8 mouse cellular contexts compared by ENCODE assay signal in genomic region chr19:3281886-3282285, GRCm38 (mm10). TPM values are rescaled to one million over a fixed set of nuclear protein-coding genes. Genes with fewer than 3 reads are reported as not detected.
DNase-seq lines count a peak whose midpoint lies in the region; ATAC-seq and TF ChIP-seq lines count a peak whose summit lies in the region.

No protein-coding gene starts in this region.

- H3K27me3 ChIP-seq in forebrain, embryonic 11.5 days (ENCODE audit: control insufficient read depth, insufficient read depth, low read length) = no peaks in the 10 kb centered on the region
- no peaks in the 10 kb centered on the region for H3K27me3 ChIP-seq in liver, embryonic 14.5 days (ENCODE audit: control insufficient read depth, insufficient read depth, low read length)

- ATAC-seq in forebrain, embryonic 11.5 days (replicated peaks; ENCODE audit: low FRiP score) = no peak
- ATAC-seq in liver, embryonic 14.5 days (ENCODE audit: insufficient read depth) = no peak
- ATAC-seq in frontal cortex, adult (ENCODE audit: low TSS enrichment) = no peak

- WGBS in forebrain, embryonic 11.5 days = 81% methylated on average over 4 of the region's 4 CpGs
- WGBS in liver, embryonic 14.5 days (ENCODE audit: insufficient replicate concordance) = 36% methylated on average over 4 of the region's 4 CpGs

- H3K27ac ChIP-seq in gastrocnemius, adult 2 months = peak overlapping the region; percentile 80
- no peak overlapping the region for H3K27ac ChIP-seq in forebrain, embryonic 11.5 days (ENCODE audit: low read depth, low read length)
- no peak overlapping the region for H3K27ac ChIP-seq in liver, embryonic 14.5 days

- no peak for TF ChIP-seq EP300 in liver, embryonic 14.5 days (IDR thresholded peaks at IDR 0.05; ENCODE audit: low read depth)

- no peaks in the 10 kb centered on the region for H3K9me3 ChIP-seq in forebrain, embryonic 11.5 days (ENCODE audit: control insufficient read depth, low read length)
- H3K9me3 ChIP-seq in liver, embryonic 14.5 days (ENCODE audit: control insufficient read depth, low read length) = no peaks in the 10 kb centered on the region

- H3K4me3 ChIP-seq in gastrocnemius, adult 2 months = peak overlapping the region; percentile 81
- peak overlapping the region; percentile 74 for H3K4me3 ChIP-seq in forebrain, embryonic 11.5 days (ENCODE audit: low read depth, low read length)
- H3K4me3 ChIP-seq in liver, embryonic 14.5 days (ENCODE audit: insufficient read depth in 1 of 2, low read depth in 2 of 2, low read length in 2 of 2) = peak overlapping the region; percentile 66 to 83

- DNase-seq in gastrocnemius, adult 2 months = no peak
- DNase-seq in gastrocnemius, postnatal 4 days (ENCODE audit: low spot score in 2 of 2) = no peak
- peak; percentile 34 for DNase-seq in 416B (ENCODE audit: low read depth)
- DNase-seq in forebrain, embryonic 11.5 days (ENCODE audit: low spot score) = no peak
- no peak for DNase-seq in liver, embryonic 14.5 days (ENCODE audit: low read depth in 3 of 3, low spot score in 3 of 3)
- DNase-seq in left cerebral cortex, adult 9 months (ENCODE audit: low spot score in 2 of 2) = no peak
- DNase-seq in gastrocnemius, adult 18-20 months (ENCODE audit: low spot score) = no peak

- TF ChIP-seq CTCF in gastrocnemius, adult 2 months (IDR thresholded peaks at IDR 0.05) = no peak
- TF ChIP-seq CTCF in liver, embryonic 14.5 days (IDR thresholded peaks at IDR 0.05; ENCODE audit: low read depth) = no peak

- peak overlapping the region; percentile 73 for H3K4me2 ChIP-seq in forebrain, embryonic 11.5 days (ENCODE audit: low read depth, low read length, severe bottlenecking)
- H3K4me2 ChIP-seq in liver, embryonic 14.5 days (ENCODE audit: low read depth) = peak overlapping the region; percentile 80

- H3K36me3 ChIP-seq in forebrain, embryonic 11.5 days (ENCODE audit: control insufficient read depth, insufficient read depth, low read length) = no peaks in the 10 kb centered on the region; the same call in 1 of the 2 replicates
- H3K36me3 ChIP-seq in liver, embryonic 14.5 days (replicated peaks; ENCODE audit: control insufficient read depth, insufficient read depth, low read depth) = peaks cover 3% of the 10 kb centered on the region; the same call in 1 of the 2 replicates

- peaks cover 10% of the 10 kb centered on the region for H3K4me1 ChIP-seq in forebrain, embryonic 11.5 days (replicated peaks; ENCODE audit: control insufficient read depth, insufficient read depth, low read length)
- peaks cover 10 to 11% of the 10 kb centered on the region in 2 experiments for H3K4me1 ChIP-seq in liver, embryonic 14.5 days (replicated peaks; ENCODE audit: control insufficient read depth in 2 of 2, insufficient read depth in 2 of 2, low read length in 1 of 2)

- intact Hi-C loops in gastrocnemius, adult 2 months (cut with DNase I) = loop anchor here (2.0 kb wide), 1 partner anchor 41 kb away; the partner anchor contains the start of gene Cpt1a

- peak overlapping the region; percentile 81 for H3K9ac ChIP-seq in forebrain, embryonic 11.5 days (ENCODE audit: low read length)
- peak overlapping the region; percentile 87 for H3K9ac ChIP-seq in liver, embryonic 14.5 days (replicated peaks)

RNA-seq across cellular contexts. Expression of gene Mrpl21, which starts 0.8 kb away (rescaled TPM):
- 10 to 100 TPM; 55.5 to 67.3 TPM for total RNA-seq in gastrocnemius, adult 2 months (2021)
- total RNA-seq in gastrocnemius, postnatal 4 days (2021) = 10 to 100 TPM; 63.7 to 67.5 TPM
- polyA plus RNA-seq in forebrain, embryonic 11.5 days (2014; fragmentation: Nextera tagmentation; extraction: Ambion mirVana) = 122 and 131 TPM in 2 replicates
- polyA plus RNA-seq in liver, embryonic 14.5 days (2012; rRNA removed) = 21.5 and 36.2 TPM in 2 replicates
- polyA plus RNA-seq in liver, embryonic 14.5 days (2014; fragmentation: Nextera tagmentation; extraction: Ambion mirVana) = 67.9 and 73.2 TPM in 2 replicates
- total RNA-seq in gastrocnemius, adult 18-20 months (2021) = 10 to 100 TPM; 57.3 to 65.9 TPM

RNA-seq across cellular contexts. Expression of gene Ighmbp2, which starts 0.9 kb away (rescaled TPM):
- total RNA-seq in gastrocnemius, adult 2 months (2021) = 1 to 10 TPM; 3.3 to 4.9 TPM
- total RNA-seq in gastrocnemius, postnatal 4 days (2021) = 1 to 10 TPM; 5.9 to 6.1 TPM
- 9.4 and 10.1 TPM in 2 replicates for polyA plus RNA-seq in forebrain, embryonic 11.5 days (2014; fragmentation: Nextera tagmentation; extraction: Ambion mirVana)
- polyA plus RNA-seq in liver, embryonic 14.5 days (2012; rRNA removed) = 1.4 and 1.6 TPM in 2 replicates
- polyA plus RNA-seq in liver, embryonic 14.5 days (2014; fragmentation: Nextera tagmentation; extraction: Ambion mirVana) = 2.0 and 2.3 TPM in 2 replicates
- 1 to 10 TPM; 4.1 to 4.5 TPM for total RNA-seq in gastrocnemius, adult 18-20 months (2021)

RNA-seq across cellular contexts. Expression of gene Cpt1a, which starts 40.2 kb away (rescaled TPM):
- total RNA-seq in gastrocnemius, adult 2 months (2021) = 1 to 10 TPM; 7.1 to 8.8 TPM
- 10 to 100 TPM; 52.0 to 67.5 TPM for total RNA-seq in gastrocnemius, postnatal 4 days (2021)
- 10.0 and 10.4 TPM in 2 replicates for polyA plus RNA-seq in forebrain, embryonic 11.5 days (2014; fragmentation: Nextera tagmentation; extraction: Ambion mirVana)
- 3.5 and 4.6 TPM in 2 replicates for polyA plus RNA-seq in liver, embryonic 14.5 days (2012; rRNA removed)
- 5.2 and 6.8 TPM in 2 replicates for polyA plus RNA-seq in liver, embryonic 14.5 days (2014; fragmentation: Nextera tagmentation; extraction: Ambion mirVana)
- 1 to 10 TPM; 6.2 to 8.3 TPM for total RNA-seq in gastrocnemius, adult 18-20 months (2021)

Comparison
In these comparisons a context has a peak if more than half of its experiments do, and no peak if none do; other contexts are left out.
1. RNA of gene Cpt1a, which starts 40.2 kb away (total RNA-seq): 52.0 to 67.5 TPM in gastrocnemius, postnatal 4 days; 7.1 to 8.8 TPM in gastrocnemius, adult 2 months and 6.2 to 8.3 TPM in gastrocnemius, adult 18-20 months; every median in the first group is over 4 times any median in the second.
2. Peak in every context shown above with its lines, with median percentiles within 50 percentile points of each other: H3K4me3 ChIP-seq.